Mouse (Mus musculus) ES-Bruce4 (cell line): ENCODE results near the gene Spata21. TPM values are rescaled to one million over a fixed set of nuclear protein-coding genes. Genes with fewer than 3 reads are reported as not detected.
A peak's percentile ranks its signal among the peaks of the same experiment; 100 is the strongest.
"Not testable (repeated sequence)": the region's sequence is repeated elsewhere in the genome, so short reads cannot be mapped to it uniquely, and the experiment has no call there.

Experiments used
- H3K27ac ChIP-seq: 2 replicates; pipeline ENCODE4 v1.5.1; 2012; ENCODE audit warnings: low read length, inconsistent platforms; ENCODE audit not compliant: insufficient read depth
- H3K27me3 ChIP-seq: 2 replicates; pipeline ENCODE4 v1.6.1; 2012; ENCODE audit warnings: mild to moderate bottlenecking, low read length, inconsistent platforms; ENCODE audit not compliant: control insufficient read depth, poor library complexity, insufficient read depth, severe bottlenecking
- H3K36me3 ChIP-seq: 2 replicates; pipeline ENCODE4 v1.6.1; 2012; ENCODE audit warnings: inconsistent platforms, mild to moderate bottlenecking, low read length, moderate library complexity; ENCODE audit not compliant: control insufficient read depth, poor library complexity, insufficient read depth, severe bottlenecking
- H3K4me1 ChIP-seq: one replicate; pipeline ENCODE4 v1.8.1; 2011; ENCODE audit warnings: low read length; ENCODE audit not compliant: control insufficient read depth, insufficient read depth
- H3K4me3 ChIP-seq: 2 replicates; pipeline ENCODE4 v1.5.1; 2011; ENCODE audit warnings: low read depth, mild to moderate bottlenecking, low read length
- H3K9ac ChIP-seq: 2 replicates; pipeline ENCODE4 v1.6.1; 2012; ENCODE audit warnings: low read depth, mild to moderate bottlenecking, inconsistent platforms; ENCODE audit not compliant: poor library complexity, severe bottlenecking
- H3K9me3 ChIP-seq: replicated peaks from 2 replicates; pipeline ENCODE4 v1.6.1; 2012; ENCODE audit warnings: mild to moderate bottlenecking, low read length, inconsistent platforms; ENCODE audit not compliant: control insufficient read depth, poor library complexity, insufficient read depth, severe bottlenecking
- CTCF ChIP-seq: IDR thresholded peaks from one replicate; pipeline ENCODE4 v1.8.1; 2011; ENCODE audit warnings: low read depth, low read length
- EP300 ChIP-seq: IDR thresholded peaks from 2 replicates; pipeline ENCODE4 v1.6.1; 2011; ENCODE audit warnings: low read depth, low read length; ENCODE audit not compliant: insufficient read depth
- POLR2A ChIP-seq: IDR thresholded peaks from one replicate; pipeline ENCODE4 v1.8.1; 2011; ENCODE audit warnings: low read length; ENCODE audit not compliant: insufficient read depth
- polyA plus RNA-seq: library from polyadenylated mRNA; stranded (reverse); fragments of >200 nt; gene quantifications from 2 replicates; pipeline ENCODE4 v1.2.4, GENCODE M21; 2011; ENCODE audit warnings: low read depth; ENCODE audit not compliant: missing spikeins, insufficient read depth, insufficient read length

Gene Spata21
- polyA plus RNA-seq, 1 experiment, result not detected

GRCm38 (mm10) chr4:141134031-141134441 is 45.9 kb downstream of the Spata21 start:
- H3K4me3 ChIP-seq, result no peak overlapping the region

DNA sequence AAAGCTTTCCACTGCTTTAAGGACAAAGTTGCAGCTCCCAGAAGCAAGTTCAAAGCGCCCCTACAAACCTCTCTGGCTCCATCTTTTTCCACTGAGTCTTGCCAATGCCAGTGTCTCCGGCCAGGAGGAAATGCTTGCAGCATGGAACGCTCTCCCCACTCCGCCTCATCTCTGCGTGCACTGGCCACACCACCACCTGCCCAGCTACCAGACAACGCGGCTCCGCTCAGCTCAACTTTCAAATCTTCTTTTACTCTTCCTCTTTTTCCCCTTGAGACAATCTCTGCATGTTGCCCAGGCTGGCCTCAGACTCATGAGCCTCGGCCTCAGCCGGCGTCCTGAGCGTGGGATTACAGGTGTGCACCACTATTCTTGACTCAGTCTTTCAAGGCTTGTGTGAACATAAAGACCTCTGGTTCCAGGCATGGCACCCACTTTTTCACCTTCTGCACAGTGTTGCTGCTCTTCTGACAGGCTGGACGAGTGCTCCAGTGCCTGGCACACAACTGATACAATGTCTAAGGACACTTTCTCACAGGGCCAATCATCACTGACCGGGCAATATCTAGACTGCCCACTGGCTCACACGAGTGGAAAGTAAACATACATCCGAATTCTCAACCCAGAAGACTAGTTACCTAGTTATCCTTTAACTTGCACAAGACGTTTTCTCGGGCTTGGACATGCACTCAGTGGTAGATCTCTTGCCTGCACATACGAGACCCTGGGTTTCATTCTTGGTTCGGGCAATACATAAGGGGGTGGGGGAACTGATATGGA is 46.8 kb downstream of the Spata21 start:
- Histone ChIP-seq H3K27me3 (no peaks in the 10 kb centered on the region), H3K36me3 (no peaks in the 10 kb centered on the region), H3K9me3 (no peaks in the 10 kb centered on the region), H3K9ac (peak overlapping the region; percentile 3; the same call in 1 of the 2 replicates), H3K4me3 (peak overlapping the region; percentile 11), H3K4me1 (peaks cover 12% of the 10 kb centered on the region), H3K27ac (no peak overlapping the region)
- TF ChIP-seq EP300 (no peak), POLR2A (no peak), CTCF (no peak)

More at GRCm38 (mm10) chr4:141134031-141134441, 45.9 kb downstream of the Spata21 start:
- H3K4me1 ChIP-seq, result peaks cover 13% of the 10 kb centered on the region
- TF ChIP-seq POLR2A (no peak), CTCF (no peak), EP300 (no peak)
- no peak overlapping the region for H3K27ac ChIP-seq
- no peaks in the 10 kb centered on the region for H3K27me3 ChIP-seq
- H3K9ac ChIP-seq, result peak overlapping the region; percentile 3
- no peaks in the 10 kb centered on the region for H3K36me3 ChIP-seq
- no peaks in the 10 kb centered on the region for H3K9me3 ChIP-seq

DNA sequence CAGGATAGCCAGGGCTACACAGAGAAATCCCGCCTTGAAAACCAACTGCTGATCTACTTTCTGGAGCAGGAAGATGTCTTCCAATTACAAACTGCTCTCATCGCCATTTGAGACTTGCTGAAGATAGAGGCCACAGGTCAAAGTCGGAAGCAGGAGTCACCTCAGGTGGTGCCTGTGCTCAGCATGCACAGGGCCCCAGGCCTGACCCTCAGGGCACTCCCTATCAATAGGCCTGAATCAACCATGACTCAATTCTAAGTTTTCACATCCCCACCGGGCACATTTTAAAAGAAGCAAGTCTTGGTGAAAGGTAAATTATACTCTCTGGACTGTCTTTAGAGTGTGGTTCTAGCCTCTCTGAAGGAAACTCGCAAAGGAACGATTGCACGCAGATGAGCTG is 48.0 kb downstream of the Spata21 start:
- TF ChIP-seq EP300 (no peak), POLR2A (no peak), CTCF (no peak)
- no peaks in the 10 kb centered on the region for H3K36me3 ChIP-seq
- no peak overlapping the region for H3K9ac ChIP-seq
- H3K4me1 ChIP-seq, result peaks cover 8% of the 10 kb centered on the region
- H3K9me3 ChIP-seq, result no peaks in the 10 kb centered on the region
- no peak overlapping the region for H3K4me3 ChIP-seq
- H3K27ac ChIP-seq, result no peak overlapping the region
- H3K27me3 ChIP-seq, result no peaks in the 10 kb centered on the region

DNA sequence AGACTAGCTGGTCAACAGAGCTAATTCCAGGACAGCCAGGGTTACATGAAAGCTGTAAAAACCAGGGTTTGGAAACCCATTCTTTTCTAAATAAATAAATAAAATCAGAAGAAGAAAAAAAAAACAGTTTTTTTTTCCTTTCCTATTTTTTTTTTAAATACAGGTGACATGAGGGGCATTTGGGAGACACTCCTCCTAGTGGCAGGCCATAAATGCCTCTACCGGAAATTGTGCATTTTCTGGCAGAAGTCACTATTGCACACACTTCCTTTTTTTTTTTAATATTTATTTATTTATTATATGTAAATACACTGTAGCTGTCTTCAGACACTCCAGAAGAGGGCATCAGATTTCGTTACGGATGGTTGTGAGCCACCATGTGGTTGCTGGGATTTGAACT is 49.6 kb downstream of the Spata21 start:
- not testable (repeated sequence) for H3K4me1 ChIP-seq, H3K36me3 ChIP-seq, H3K27ac ChIP-seq, H3K9me3 ChIP-seq, H3K27me3 ChIP-seq
- Histone ChIP-seq H3K9ac (peak overlapping the region; percentile 88; the same call in 1 of the 2 replicates), H3K4me3 (peak overlapping the region; percentile 85)

DNA sequence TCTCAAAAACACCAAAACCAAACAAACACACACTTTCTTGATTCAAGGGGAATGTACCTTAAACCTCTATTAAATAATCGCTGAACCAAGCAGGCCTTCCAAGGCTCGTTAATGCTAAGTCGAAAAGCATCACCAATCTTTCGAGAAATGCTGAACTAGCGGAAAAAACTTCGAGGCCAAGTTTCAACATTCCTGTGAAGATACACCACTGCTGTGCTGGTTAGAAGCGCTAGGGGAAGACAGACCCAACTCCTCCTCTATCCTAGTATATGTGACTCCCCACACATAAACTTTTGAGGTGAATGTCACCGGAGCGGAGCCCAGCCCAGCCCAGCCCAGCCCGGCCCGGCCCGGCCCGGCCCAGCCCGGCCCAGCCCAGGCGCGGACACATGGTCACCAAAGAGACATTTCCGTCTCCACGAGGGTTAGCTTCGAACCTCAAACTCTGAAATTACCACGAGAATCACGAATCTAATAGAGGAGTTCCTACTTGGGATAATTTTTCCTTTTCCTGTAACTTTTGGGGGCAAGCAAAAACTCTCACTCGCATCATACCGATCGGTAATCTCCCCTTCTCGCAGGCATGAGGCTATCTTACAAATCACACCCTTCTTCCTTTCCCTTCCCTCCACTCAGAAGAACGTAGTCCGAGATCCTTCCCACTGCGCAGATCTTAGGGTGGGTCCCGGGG is 50.4 kb downstream of the Spata21 start:
- peak overlapping the region; percentile 85 for H3K4me3 ChIP-seq
- H3K4me1 ChIP-seq, result peaks cover 5% of the 10 kb centered on the region
- H3K27ac ChIP-seq, result peak overlapping the region; percentile 63
- H3K9ac ChIP-seq, result peak overlapping the region; percentile 88
- H3K9me3 ChIP-seq, result no peaks in the 10 kb centered on the region
- TF ChIP-seq EP300 (no peak), POLR2A (no peak), CTCF (no peak)
- H3K27me3 ChIP-seq, result no peaks in the 10 kb centered on the region
- no peaks in the 10 kb centered on the region for H3K36me3 ChIP-seq
